Mouse (Mus musculus) lung, adult 2 months (tissue): Measurements from ENCODE around the gene Vmac. TPM values are rescaled to one million over a fixed set of nuclear protein-coding genes. Genes with fewer than 3 reads are reported as not detected.

Experiments used
- DNase-seq: peaks from one replicate; pipeline ENCODE4 v3.0.0; 2022
- H3K4me1 ChIP-seq: fragments of 200-500 bp; 2 replicates; pipeline ENCODE4 v1.6.1; 2011; ENCODE audit warnings: low read length; ENCODE audit not compliant: control insufficient read depth, insufficient read depth
- H3K4me3 ChIP-seq: fragments of 200-500 bp; replicated peaks from 2 replicates; pipeline ENCODE3; 2011; ENCODE audit warnings: low read depth, mild to moderate bottlenecking, control low read depth, low read length; ENCODE audit errors: extremely low read depth
- CTCF ChIP-seq: fragments of 200-500 bp; IDR thresholded peaks from 2 replicates; pipeline ENCODE4 v1.5.1; 2011; ENCODE audit warnings: mild to moderate bottlenecking, low read length, control low read depth; ENCODE audit not compliant: insufficient read depth
- POLR2A ChIP-seq: fragments of 200-500 bp; IDR thresholded peaks from 2 replicates; pipeline ENCODE4 v1.6.1; 2011; ENCODE audit warnings: low read depth, mild to moderate bottlenecking, control low read depth, low read length, borderline replicate concordance; ENCODE audit errors: extremely low read depth
- WGBS: fragments of 180-500 bp; shearing (Covaris S2); methylation state at CpG from one replicate; pipeline ENCODE4 v1.1.7; 2018; 5-methylcytosine and 5-hydroxymethylcytosine counted together
- polyA plus RNA-seq: library from polyadenylated mRNA; depleted of rRNA; stranded (reverse); fragments of >200 nt; gene quantifications from 2 replicates; pipeline ENCODE4 v1.2.3, GENCODE M21; 2012; rRNA removed

The Vmac gene
- polyA plus RNA-seq, 1 experiment = 32.4 TPM

DNA sequence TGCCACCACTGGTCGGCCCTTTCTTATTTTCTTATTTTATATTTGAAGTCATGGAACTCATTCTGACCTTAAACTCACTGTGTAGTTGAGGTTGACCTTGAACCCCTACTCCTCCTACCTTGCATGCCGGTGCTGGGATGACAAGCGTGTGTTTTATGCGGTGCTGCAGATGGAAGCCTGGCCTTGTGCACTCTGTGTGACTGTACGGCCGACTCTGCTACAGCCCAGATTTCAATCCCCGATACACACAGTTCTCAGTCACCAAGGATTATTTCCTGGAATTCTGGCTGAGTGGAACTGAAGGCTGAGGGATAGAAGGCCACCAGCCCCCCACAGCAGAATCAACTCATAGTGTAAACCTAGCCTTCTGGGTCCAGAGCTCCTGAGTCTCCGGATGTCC, 48.1 kb downstream of the Vmac start:
- DNase-seq = no peak
- TF ChIP-seq CTCF = no peak
- no peak for TF ChIP-seq POLR2A
- H3K4me3 ChIP-seq = no peak overlapping the region
- WGBS = 84% methylated on average over 8 of the region's 8 CpGs
- peaks cover 9% of the 10 kb centered on the region for H3K4me1 ChIP-seq

DNA sequence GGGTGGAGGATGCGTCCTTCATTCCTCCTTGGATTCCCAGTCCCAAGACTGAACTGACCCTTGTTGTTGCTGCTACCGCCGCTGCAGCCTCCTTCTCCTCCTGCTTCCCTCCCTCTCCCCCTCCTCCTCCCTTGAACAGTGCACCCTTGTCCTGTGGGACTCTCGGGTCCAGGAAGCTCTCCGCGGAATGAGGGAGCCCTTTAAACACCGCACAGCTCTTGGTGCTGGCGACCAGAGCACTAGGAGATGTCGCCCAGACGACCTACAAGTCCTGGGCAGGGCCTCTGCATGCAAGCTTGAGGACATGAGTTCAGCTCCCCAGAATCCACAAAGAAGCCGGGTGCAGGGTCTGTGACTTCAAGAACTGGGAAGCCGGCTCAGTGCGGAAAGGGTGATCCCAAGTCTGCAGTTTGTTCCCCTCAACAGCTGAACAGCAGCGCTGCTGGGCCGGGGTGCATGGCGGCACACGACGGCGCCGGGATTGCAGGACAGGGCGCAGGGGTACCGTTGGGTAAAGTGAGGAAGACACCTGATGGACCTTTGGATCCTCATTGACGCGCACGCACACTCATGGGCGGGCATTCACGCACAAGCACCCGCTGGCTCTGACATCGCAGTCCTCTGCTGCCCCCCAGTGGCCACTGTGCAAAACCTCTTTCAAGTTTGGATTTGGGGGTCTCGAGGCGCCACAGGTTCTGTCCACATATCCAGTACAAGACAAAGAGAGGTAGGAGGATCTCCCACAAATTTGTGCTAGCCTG, 49.3 kb downstream of the Vmac start:
- TF ChIP-seq POLR2A (no peak), CTCF (peak; percentile 74)
- peak; percentile 82 for DNase-seq
- Histone ChIP-seq H3K4me3 (peak overlapping the region; percentile 53), H3K4me1 (peaks cover 4% of the 10 kb centered on the region; the same call in 1 of the 2 replicates)
- 3% methylated on average over 31 of the region's 31 CpGs for WGBS

DNA sequence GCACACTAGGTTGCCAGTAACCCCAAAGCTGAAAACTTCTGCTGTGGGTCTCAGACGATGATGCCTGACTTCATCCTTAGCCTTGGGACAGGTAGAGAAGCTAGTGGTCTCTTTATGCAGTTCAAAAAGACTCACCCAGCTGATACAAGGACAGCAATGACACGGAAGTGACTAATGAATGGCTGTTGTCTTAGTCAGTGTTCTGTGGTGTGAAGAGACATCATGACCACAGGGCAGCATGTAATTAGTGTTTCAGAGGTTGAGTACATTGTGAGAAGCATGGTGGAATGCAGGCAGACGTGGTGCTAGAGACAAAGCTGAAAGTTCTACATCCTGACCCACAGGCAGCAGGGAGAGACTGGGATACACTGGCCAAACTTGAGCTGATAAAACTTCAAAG, 50.2 kb downstream of the Vmac start:
- TF ChIP-seq CTCF (no peak), POLR2A (no peak)
- no peak for DNase-seq
- peaks cover 3% of the 10 kb centered on the region; the same call in 1 of the 2 replicates for H3K4me1 ChIP-seq
- WGBS = 67% methylated on average over 3 of the region's 3 CpGs
- no peak overlapping the region for H3K4me3 ChIP-seq

DNA sequence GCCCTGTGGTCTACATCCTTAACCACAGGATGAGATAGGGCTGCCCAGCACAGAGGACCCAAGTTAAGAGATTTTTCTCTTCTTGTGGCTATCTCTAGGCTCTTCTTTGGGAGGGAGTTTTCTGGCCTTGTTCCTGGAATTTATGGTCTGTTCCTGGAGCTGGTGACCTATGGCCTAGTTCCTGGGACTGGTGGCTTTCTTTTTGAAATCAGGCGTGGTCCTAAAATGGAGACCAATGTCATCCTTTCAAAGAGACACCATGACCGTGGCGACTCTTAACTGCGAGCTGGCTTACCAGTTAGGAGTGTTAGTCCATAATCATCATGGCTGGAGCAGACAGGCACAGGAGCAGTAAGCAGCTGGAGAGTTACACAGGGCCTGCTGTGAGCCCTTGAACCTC, 51.4 kb downstream of the Vmac start:
- no peak for DNase-seq
- TF ChIP-seq CTCF = no peak
- TF ChIP-seq POLR2A = no peak
- WGBS = 88% methylated on average over 4 of the region's 4 CpGs
- H3K4me3 ChIP-seq = no peak overlapping the region
- H3K4me1 ChIP-seq = no peaks in the 10 kb centered on the region

DNA sequence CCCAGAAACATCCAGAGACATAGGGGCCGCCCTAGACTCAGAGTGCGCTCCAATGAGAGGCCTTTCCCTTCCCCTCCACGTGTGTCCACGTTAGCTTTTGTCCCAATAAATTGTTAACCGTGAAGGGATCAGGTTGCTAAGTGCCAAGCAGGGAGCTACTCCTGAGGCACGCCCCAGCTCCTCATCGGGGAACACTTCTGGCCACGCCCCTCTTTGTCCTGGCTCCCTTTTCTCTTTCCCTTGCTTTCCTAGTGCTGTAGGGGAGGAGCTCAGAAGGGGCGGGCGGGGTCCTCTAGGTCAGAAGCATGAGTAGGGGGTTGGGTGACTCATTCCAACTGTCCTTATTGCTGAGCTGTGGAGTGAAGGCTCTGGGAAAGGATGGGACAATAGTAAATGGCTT, 53.5 kb downstream of the Vmac start:
- H3K4me3 ChIP-seq = no peak overlapping the region
- TF ChIP-seq POLR2A (no peak), CTCF (no peak)
- H3K4me1 ChIP-seq = no peaks in the 10 kb centered on the region
- DNase-seq = peak; percentile 23
- 13% methylated on average over 10 of the region's 10 CpGs for WGBS

Other genes starting within 250 kb of the Vmac start
- 128 and 171 TPM in 2 replicates for gene Ptprs, start 241.5 kb downstream of the Vmac start, polyA plus RNA-seq
- gene Znrf4, start 205.6 kb downstream of the Vmac start, polyA plus RNA-seq = 0.17 and 0.22 TPM in 2 replicates
- gene Gm20219, start 163.6 kb downstream of the Vmac start, polyA plus RNA-seq = 10.2 and 16.7 TPM in 2 replicates
- gene Safb2, start 133.4 kb downstream of the Vmac start, polyA plus RNA-seq = 92.1 and 99.5 TPM in 2 replicates
- gene Safb, start 133.2 kb downstream of the Vmac start, polyA plus RNA-seq = 102 and 115 TPM in 2 replicates
- 81.7 and 104 TPM in 2 replicates for gene 2410015M20Rik, start 108.3 kb downstream of the Vmac start, polyA plus RNA-seq
- 1,247 and 2,140 TPM in 2 replicates for gene Rpl36, start 104.6 kb downstream of the Vmac start, polyA plus RNA-seq
- gene Lonp1, start 91.1 kb downstream of the Vmac start, polyA plus RNA-seq = 48.9 and 53.9 TPM in 2 replicates
- 0.16 and 0.43 TPM in 2 replicates for gene Catsperd, start 89.9 kb downstream of the Vmac start, polyA plus RNA-seq
- 69.0 and 74.2 TPM in 2 replicates for gene Ranbp3, start 44.7 kb downstream of the Vmac start, polyA plus RNA-seq
- 348 and 393 TPM in 2 replicates for gene Ndufa11, start 255 bp downstream of the Vmac start, polyA plus RNA-seq
- gene Nrtn, start 39.5 kb upstream of the Vmac start, polyA plus RNA-seq = 17.3 and 23.2 TPM in 2 replicates
- 81.7 and 84.5 TPM in 2 replicates for gene Dus3l, start 46.7 kb upstream of the Vmac start, polyA plus RNA-seq
- gene Prr22, start 52.2 kb upstream of the Vmac start, polyA plus RNA-seq = 1.6 and 2.2 TPM in 2 replicates
- gene Rfx2, start 113.0 kb upstream of the Vmac start, polyA plus RNA-seq = 24.1 and 27.2 TPM in 2 replicates
- gene Acsbg2, start 156.4 kb upstream of the Vmac start, polyA plus RNA-seq = not detected in 2 replicates
- gene 1700061G19Rik, start 157.5 kb upstream of the Vmac start, polyA plus RNA-seq = 0.11 and 0.19 TPM in 2 replicates
- 58.2 and 59.4 TPM in 2 replicates for gene Mllt1, start 217.4 kb upstream of the Vmac start, polyA plus RNA-seq